Mouse (Mus musculus) MEL (cell line): ENCODE measurements at regions not wholly inside any gene's neighbourhood (a gene's known extent, or its start where the extent isn't known, plus 50 kb on each side); places are given as distances from the start of the nearest gene placed in this dataset.

Experiments used
- DNase-seq: peaks from one replicate; pipeline ENCODE4 v3.0.0; 2011; ENCODE audit warnings: low read depth, low spot score
- H3K27ac ChIP-seq: 2 replicates; pipeline ENCODE4 v1.5.1; 2012; ENCODE audit warnings: low read depth, mild to moderate bottlenecking, control low read depth, low read length, moderate library complexity; ENCODE audit not compliant: control insufficient read depth
- H3K27me3 ChIP-seq, 2 experiments: fragments of 150-350 bp in 1 of 2; sonication (generic) in 1 of 2; 2 replicates each; pipeline ENCODE4 v1.6.1; 2012; ENCODE audit warnings: low read length in 2 of 2, mild to moderate bottlenecking in 2 of 2, improper control_type of control experiment in 1 of 2, moderate library complexity in 1 of 2; ENCODE audit not compliant: insufficient read depth in 2 of 2, control insufficient read depth in 1 of 2
- H3K36me3 ChIP-seq, 2 experiments: 2 replicates each; pipeline ENCODE4 v1.6.1; 2012 to 2014; ENCODE audit warnings: low read length in 2 of 2, improper control_type of control experiment in 1 of 2, inconsistent platforms in 1 of 2, mild to moderate bottlenecking in 1 of 2; ENCODE audit not compliant: insufficient read depth in 2 of 2, control insufficient read depth in 1 of 2
- H3K4me1 ChIP-seq, 2 experiments: fragments of 150-350 bp in 1 of 2; sonication (generic) in 1 of 2; 2 replicates each; pipeline ENCODE4 v1.6.1; 2012; ENCODE audit warnings: low read length in 2 of 2, improper control_type of control experiment in 1 of 2, mild to moderate bottlenecking in 1 of 2; ENCODE audit not compliant: insufficient read depth in 2 of 2, control insufficient read depth in 1 of 2
- H3K4me3 ChIP-seq, 2 experiments: fragments of 150-350 bp in 1 of 2; sonication (generic) in 1 of 2; 2 replicates each; pipeline ENCODE4 v1.5.1; 2012; ENCODE audit warnings: low read depth in 2 of 2, low read length in 2 of 2, mild to moderate bottlenecking in 2 of 2, moderate library complexity in 2 of 2, control low read depth in 1 of 2, improper control_type of control experiment in 1 of 2; ENCODE audit not compliant: control insufficient read depth in 1 of 2, insufficient read depth in 1 of 2
- H3K79me2 ChIP-seq: 2 replicates; pipeline ENCODE4 v1.6.1; 2012; ENCODE audit warnings: mild to moderate bottlenecking, low read length, moderate library complexity; ENCODE audit not compliant: control insufficient read depth, poor library complexity, insufficient read depth
- H3K9ac ChIP-seq: 2 replicates; pipeline ENCODE4 v1.6.1; 2012; ENCODE audit warnings: low read depth, mild to moderate bottlenecking, control low read depth, low read length, moderate library complexity; ENCODE audit not compliant: control insufficient read depth, poor library complexity, severe bottlenecking
- H3K9me3 ChIP-seq: fragments of 150-350 bp; sonication (generic); replicated peaks from 2 replicates; pipeline ENCODE4 v1.6.1; 2012; ENCODE audit warnings: mild to moderate bottlenecking, low read length, improper control_type of control experiment, moderate library complexity; ENCODE audit not compliant: insufficient read depth
- CTCF ChIP-seq, 3 experiments: IDR thresholded peaks in 2 of 3; conservative IDR thresholded peaks in 1 of 3; 2 replicates each; pipeline ENCODE4 v1.5.1; 2011 to 2012; ENCODE audit warnings: low read length in 3 of 3, low read depth in 2 of 3, mild to moderate bottlenecking in 2 of 3, improper control_type of control experiment in 1 of 3, inconsistent platforms in 1 of 3, mixed read lengths in 1 of 3, moderate library complexity in 1 of 3; ENCODE audit not compliant: control insufficient read depth in 1 of 3, insufficient read depth in 1 of 3, poor library complexity in 1 of 3, severe bottlenecking in 1 of 3
- ELF1 ChIP-seq: IDR thresholded peaks from 2 replicates; pipeline ENCODE4 v1.6.1; 2014; ENCODE audit warnings: low read depth, mild to moderate bottlenecking, inconsistent platforms, low read length, improper control_type of control experiment, moderate library complexity
- EP300 ChIP-seq, 2 experiments: IDR thresholded peaks; 2 replicates each; pipeline ENCODE4 v1.6.1; 2011; ENCODE audit warnings: improper control_type of control experiment in 2 of 2, low read length in 2 of 2, low read depth in 1 of 2, mild to moderate bottlenecking in 1 of 2
- ETS1 ChIP-seq: IDR thresholded peaks from 2 replicates; pipeline ENCODE4 v1.6.1; 2012; ENCODE audit warnings: low read depth, mild to moderate bottlenecking, inconsistent platforms, low read length, improper control_type of control experiment, moderate library complexity
- GATA1 ChIP-seq: IDR thresholded peaks from 2 replicates; pipeline ENCODE4 v1.6.1; 2011; ENCODE audit warnings: low read depth, low read length, improper control_type of control experiment
- HCFC1 ChIP-seq: IDR thresholded peaks from 2 replicates; pipeline ENCODE4 v1.6.1; 2012; ENCODE audit warnings: low read depth, mild to moderate bottlenecking, inconsistent platforms, low read length, improper control_type of control experiment, moderate library complexity
- JUND ChIP-seq: IDR thresholded peaks from 2 replicates; pipeline ENCODE4 v1.6.1; 2011; ENCODE audit warnings: low read depth, mild to moderate bottlenecking, improper control_type of control experiment, low read length
- KAT2A ChIP-seq: conservative IDR thresholded peaks from 2 replicates; pipeline ENCODE4 v1.6.1; 2012; ENCODE audit warnings: low read depth, low read length, improper control_type of control experiment, inconsistent platforms
- MAZ ChIP-seq: IDR thresholded peaks from 2 replicates; pipeline ENCODE4 v1.6.1; 2012; ENCODE audit warnings: low read depth, mild to moderate bottlenecking, inconsistent platforms, low read length, improper control_type of control experiment
- MEF2A ChIP-seq: IDR thresholded peaks from 2 replicates; pipeline ENCODE4 v1.6.1; 2014; ENCODE audit warnings: low read depth, mild to moderate bottlenecking, inconsistent platforms, low read length, improper control_type of control experiment; ENCODE audit not compliant: poor library complexity, insufficient replicate concordance, severe bottlenecking; ENCODE audit errors: extremely low read depth
- MXI1 ChIP-seq: IDR thresholded peaks from 2 replicates; pipeline ENCODE4 v1.6.1; 2011; ENCODE audit warnings: mild to moderate bottlenecking, low read depth, low read length, improper control_type of control experiment
- MYC ChIP-seq: IDR thresholded peaks from 2 replicates; pipeline ENCODE4 v1.6.1; 2011; ENCODE audit warnings: low read depth, mild to moderate bottlenecking, low read length, improper control_type of control experiment, moderate library complexity
- NELFE ChIP-seq: IDR thresholded peaks from 2 replicates; pipeline ENCODE4 v1.6.1; 2011; ENCODE audit warnings: low read depth, low read length, improper control_type of control experiment
- NRF1 ChIP-seq: IDR thresholded peaks from 2 replicates; pipeline ENCODE4 v1.6.1; 2014; ENCODE audit warnings: low read depth, mild to moderate bottlenecking, inconsistent platforms, low read length, improper control_type of control experiment, moderate library complexity; ENCODE audit not compliant: poor library complexity, insufficient read depth, severe bottlenecking
- POLR2A ChIP-seq, 2 experiments: IDR thresholded peaks; 2 replicates each; pipeline ENCODE4 v1.6.1; 2011 to 2012; ENCODE audit warnings: low read length in 2 of 2, mild to moderate bottlenecking in 2 of 2, control low read depth in 1 of 2, improper control_type of control experiment in 1 of 2, low read depth in 1 of 2, moderate library complexity in 1 of 2; ENCODE audit not compliant: control insufficient read depth in 1 of 2, insufficient read depth in 1 of 2, poor library complexity in 1 of 2
- POLR2AphosphoS2 ChIP-seq: IDR thresholded peaks from 2 replicates; pipeline ENCODE4 v1.6.1; 2011; ENCODE audit warnings: low read length, improper control_type of control experiment
- POLR2AphosphoS5 ChIP-seq: IDR thresholded peaks from 2 replicates; pipeline ENCODE4 v1.6.1; 2012; ENCODE audit warnings: low read depth, borderline replicate concordance, mild to moderate bottlenecking, inconsistent platforms, low read length, moderate library complexity, mixed read lengths
- RAD21 ChIP-seq: IDR thresholded peaks from 2 replicates; pipeline ENCODE4 v1.6.1; 2011; ENCODE audit warnings: mild to moderate bottlenecking, low read depth, low read length, improper control_type of control experiment
- RCOR1 ChIP-seq: IDR thresholded peaks from 2 replicates; pipeline ENCODE4 v1.6.1; 2012; ENCODE audit warnings: low read depth, mild to moderate bottlenecking, inconsistent platforms, low read length, improper control_type of control experiment
- SIN3A ChIP-seq: IDR thresholded peaks from 2 replicates; pipeline ENCODE4 v1.6.1; 2012; ENCODE audit warnings: low read length, improper control_type of control experiment, inconsistent platforms
- SMC3 ChIP-seq: IDR thresholded peaks from 2 replicates; pipeline ENCODE4 v1.6.1; 2011; ENCODE audit warnings: low read depth, low read length, improper control_type of control experiment
- TAL1 ChIP-seq: IDR thresholded peaks from 2 replicates; pipeline ENCODE4 v1.6.1; 2012; ENCODE audit warnings: mild to moderate bottlenecking, inconsistent platforms, low read length, moderate library complexity, mixed read lengths
- TBP ChIP-seq: IDR thresholded peaks from 2 replicates; pipeline ENCODE4 v1.8.0; 2011; ENCODE audit warnings: low read depth, low read length, improper control_type of control experiment
- TCF12 ChIP-seq: IDR thresholded peaks from 2 replicates; pipeline ENCODE4 v1.6.1; 2014; ENCODE audit warnings: low read depth, mild to moderate bottlenecking, inconsistent platforms, low read length, improper control_type of control experiment, moderate library complexity
- USF2 ChIP-seq, 2 experiments: IDR thresholded peaks; 2 replicates each; pipeline ENCODE4 v1.6.1; 2011 to 2012; ENCODE audit warnings: improper control_type of control experiment in 2 of 2, low read length in 2 of 2, borderline replicate concordance in 1 of 2, inconsistent platforms in 1 of 2, low read depth in 1 of 2, mild to moderate bottlenecking in 1 of 2; ENCODE audit not compliant: insufficient read depth in 1 of 2
- ZC3H11A ChIP-seq: IDR thresholded peaks from 2 replicates; pipeline ENCODE4 v1.6.1; 2012; ENCODE audit warnings: low read depth, mild to moderate bottlenecking, inconsistent platforms, low read length, improper control_type of control experiment
- ZKSCAN1 ChIP-seq: IDR thresholded peaks from 2 replicates; pipeline ENCODE4 v1.6.1; 2012; ENCODE audit warnings: low read depth, mild to moderate bottlenecking, inconsistent platforms, low read length, improper control_type of control experiment, moderate library complexity
- ZMIZ1 ChIP-seq: IDR thresholded peaks from 2 replicates; pipeline ENCODE4 v1.6.1; 2012; ENCODE audit warnings: low read depth, mild to moderate bottlenecking, inconsistent platforms, low read length, improper control_type of control experiment, moderate library complexity

DNA sequence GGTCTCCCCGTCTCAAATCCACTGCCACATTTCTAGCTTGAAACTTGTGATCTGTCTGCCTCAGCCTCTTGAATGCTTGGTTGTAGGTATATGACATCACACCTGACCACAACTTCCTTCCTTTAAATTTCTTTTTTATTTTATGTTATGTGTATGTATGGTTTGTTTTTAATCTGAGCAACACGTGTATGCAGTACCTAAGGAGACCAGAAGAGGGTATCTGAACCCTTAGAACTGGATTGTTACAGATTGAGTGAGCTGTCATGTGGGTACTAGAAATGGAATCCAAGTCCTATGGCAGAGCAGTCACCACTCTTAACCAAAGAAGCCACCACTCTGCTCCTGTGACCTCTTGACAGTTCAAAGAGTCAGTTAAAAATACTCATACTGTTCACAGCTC lies 240.0 kb upstream of the Got2 start:
- H3K36me3 ChIP-seq = no peaks in the 10 kb centered on the region
- DNase-seq = peak; percentile 29
- no peak overlapping the region for H3K27ac ChIP-seq
- H3K27me3 ChIP-seq = no peaks in the 10 kb centered on the region; a peak in 1 of 4 replicates
- H3K79me2 ChIP-seq = no peaks in the 10 kb centered on the region
- TF ChIP-seq ZMIZ1 (no peak), NELFE (no peak), RAD21 (peak; percentile 54), ELF1 (no peak), MAZ (no peak), ZC3H11A (peak; percentile 25; the same call in 1 of the 2 replicates), SMC3 (peak; percentile 47), CTCF (IDR thresholded peaks at IDR 0.05 in 2 of 3, conservative IDR thresholded peaks at IDR 0.05 in 1 of 3; ENCODE audit: control insufficient read depth in 1 of 3, insufficient read depth in 1 of 3, low read depth in 2 of 3, low read length in 3 of 3, poor library complexity in 1 of 3, severe bottlenecking in 1 of 3) (peak in 1 of 3 experiments; percentile 44; a peak in 3 of 6 replicates), RCOR1 (no peak), GATA1 (no peak), MYC (no peak), POLR2AphosphoS5 (no peak), ZKSCAN1 (no peak), ETS1 (no peak), MEF2A (no peak), TCF12 (no peak), TBP (no peak), POLR2AphosphoS2 (no peak), KAT2A (no peak), POLR2A (IDR thresholded peaks at IDR 0.05; ENCODE audit: control insufficient read depth in 1 of 2, insufficient read depth in 1 of 2, low read depth in 1 of 2, low read length in 2 of 2, poor library complexity in 1 of 2) (no peak), HCFC1 (no peak), JUND (no peak)
- H3K4me3 ChIP-seq = no peak overlapping the region
- H3K9me3 ChIP-seq = no peaks in the 10 kb centered on the region
- H3K9ac ChIP-seq = no peak overlapping the region
- H3K4me1 ChIP-seq = no peaks in the 10 kb centered on the region

DNA sequence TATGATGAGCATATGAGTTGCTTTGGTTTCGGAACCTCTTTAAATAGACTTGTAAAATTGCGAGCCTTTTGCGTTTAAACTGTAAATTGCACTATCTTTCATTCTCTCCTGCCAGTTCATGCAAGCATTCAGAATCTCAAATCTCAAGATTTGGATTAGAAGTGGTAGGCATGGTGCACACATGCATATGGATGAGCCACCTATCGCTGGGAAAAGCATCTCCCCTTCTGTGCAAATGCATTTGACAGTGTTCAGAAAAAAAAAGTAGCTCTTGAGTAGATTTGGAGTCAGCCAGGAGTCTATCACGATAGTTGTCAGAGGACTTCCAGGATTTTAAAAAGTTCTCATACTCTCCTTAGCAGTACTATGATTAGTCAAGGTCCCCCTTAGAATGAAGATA lies 212.5 kb upstream of the Got2 start:
- H3K4me3 ChIP-seq = no peak overlapping the region

More for the DNA sequence above, 212.5 kb upstream of the Got2 start:
- no peaks in the 10 kb centered on the region for H3K4me1 ChIP-seq
- H3K36me3 ChIP-seq = no peaks in the 10 kb centered on the region
- DNase-seq = no peak
- no peak for TF ChIP-seq ZKSCAN1
- TF ChIP-seq MXI1 = no peak
- TF ChIP-seq USF2 (IDR thresholded peaks at IDR 0.05; ENCODE audit: borderline replicate concordance in 1 of 2, insufficient read depth in 1 of 2, low read depth in 1 of 2, low read length in 2 of 2) = no peak
- TF ChIP-seq HCFC1 = no peak
- no peak for TF ChIP-seq SIN3A
- TF ChIP-seq ZC3H11A = no peak
- TF ChIP-seq EP300 (IDR thresholded peaks at IDR 0.05; ENCODE audit: low read depth in 1 of 2, low read length in 2 of 2) = no peak
- TF ChIP-seq TAL1 = no peak
- no peak for TF ChIP-seq NRF1
- no peak for TF ChIP-seq GATA1
- no peak for TF ChIP-seq KAT2A
- no peak for TF ChIP-seq RAD21
- no peak for TF ChIP-seq TCF12
- TF ChIP-seq POLR2AphosphoS5 = no peak
- TF ChIP-seq ZMIZ1 = no peak
- TF ChIP-seq MYC = no peak
- no peak overlapping the region for H3K27ac ChIP-seq
- no peaks in the 10 kb centered on the region for H3K27me3 ChIP-seq
- H3K9ac ChIP-seq = no peak overlapping the region
- H3K79me2 ChIP-seq = no peaks in the 10 kb centered on the region
- no peaks in the 10 kb centered on the region for H3K9me3 ChIP-seq
